Mouse (Mus musculus) macrophage (primary cell): ENCODE measurements around the gene Zbtb40. TPM values are rescaled to one million over a fixed set of nuclear protein-coding genes. Genes with fewer than 3 reads are reported as not detected.

Experiments
- H3K27ac ChIP-seq: fragments of 350-480 bp; formaldehyde crosslinking; 2 replicates; pipeline ENCODE4 v1.9.0; 2021
- H3K36me3 ChIP-seq: fragments of 350-480 bp; formaldehyde crosslinking; 2 replicates; pipeline ENCODE4 v1.9.0; 2021; ENCODE audit errors: inconsistent target
- H3K4me3 ChIP-seq: fragments of 350-480 bp; formaldehyde crosslinking; 2 replicates; pipeline ENCODE4 v1.9.0; 2021; ENCODE audit errors: inconsistent target
- H3K79me2 ChIP-seq: fragments of 350-480 bp; formaldehyde crosslinking; 2 replicates; pipeline ENCODE4 v1.9.0; 2021; ENCODE audit errors: inconsistent target
- WGBS: methylation state at CpG from one replicate; pipeline ENCODE4 v1.1.7; 2026; ENCODE audit warnings: inconsistent platforms; ENCODE audit not compliant: missing documents; 5-methylcytosine and 5-hydroxymethylcytosine counted together
- polyA plus RNA-seq: library from polyadenylated mRNA; stranded (reverse); fragments of 250-400 nt; gene quantifications from 3 replicates; pipeline ENCODE4 v1.2.4, GENCODE M21; 2018; ENCODE audit warnings: inconsistent platforms

The Zbtb40 gene
- polyA plus RNA-seq, 1 experiment from 2014 or later = 2.4 TPM

DNA sequence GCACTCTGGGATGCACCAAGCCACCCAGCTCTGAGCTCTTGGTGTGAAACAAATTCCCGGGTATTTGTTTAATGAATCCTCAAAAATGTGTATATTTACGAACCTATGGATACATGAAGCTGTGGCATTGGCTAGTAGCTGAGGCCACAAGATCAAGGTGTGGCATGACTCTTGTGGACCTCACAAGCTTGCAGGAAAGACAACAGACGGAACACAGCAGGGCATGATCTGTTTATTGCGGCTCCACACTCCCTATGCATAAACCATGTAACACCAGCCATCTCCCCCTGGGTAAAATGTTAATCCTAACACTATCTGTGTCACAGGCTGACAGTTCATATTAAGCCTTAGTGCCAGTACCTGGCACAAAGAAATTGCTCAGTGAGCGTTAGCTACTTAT, 2.5 kb downstream of the Zbtb40 start:
- Histone ChIP-seq H3K4me3 (no peak overlapping the region), H3K79me2 (peaks cover 60% of the 10 kb centered on the region; the same call in 1 of the 2 replicates), H3K27ac (no peak overlapping the region), H3K36me3 (no peaks in the 10 kb centered on the region)
- WGBS = 97% methylated on average over 5 of the region's 5 CpGs

DNA sequence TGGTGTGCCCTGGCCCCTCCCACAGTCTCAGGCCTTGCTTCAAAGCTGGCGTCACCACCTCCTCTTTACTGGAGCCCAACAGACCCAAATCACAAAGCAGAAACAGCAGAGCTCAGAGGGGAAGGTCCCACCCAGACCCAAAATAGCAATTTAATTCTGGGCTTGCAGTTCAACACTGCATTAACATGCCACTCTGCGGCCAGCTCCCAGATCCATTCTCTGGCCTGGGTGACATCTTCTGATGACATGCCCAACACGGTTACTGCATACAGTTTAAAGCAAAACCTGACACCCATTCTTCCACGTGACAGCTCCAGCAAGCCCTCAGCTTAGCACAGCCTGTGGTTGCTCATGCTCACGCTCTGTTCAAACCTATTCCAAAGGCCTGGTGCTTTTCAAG, 4.1 kb downstream of the Zbtb40 start:
- no peak overlapping the region for H3K4me3 ChIP-seq
- no peaks in the 10 kb centered on the region for H3K36me3 ChIP-seq
- no peak overlapping the region for H3K27ac ChIP-seq
- WGBS = 94% methylated on average over 5 of the region's 5 CpGs
- peaks cover 76% of the 10 kb centered on the region; the same call in 1 of the 2 replicates for H3K79me2 ChIP-seq

DNA sequence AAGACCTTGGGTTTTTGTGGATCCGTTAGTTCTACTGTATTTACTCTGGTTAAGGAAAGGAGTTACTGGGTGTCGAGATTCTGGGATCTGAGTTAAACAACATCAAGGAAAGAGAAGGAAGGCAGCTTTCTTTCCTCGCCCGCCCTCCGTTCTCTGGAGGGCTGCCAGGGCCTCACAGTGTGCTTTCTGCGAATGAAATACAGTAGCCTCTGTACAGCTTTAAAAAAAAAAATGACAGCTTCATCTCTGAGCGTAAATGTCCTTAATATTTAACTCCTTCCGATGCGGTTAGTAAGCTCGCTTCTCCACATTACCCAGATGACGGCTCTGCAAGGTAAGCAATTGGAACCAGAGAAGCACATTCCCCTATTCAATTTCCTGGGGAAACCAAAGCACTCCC, 4.8 kb downstream of the Zbtb40 start:
- Histone ChIP-seq H3K4me3 (no peak overlapping the region), H3K36me3 (no peaks in the 10 kb centered on the region), H3K27ac (no peak overlapping the region), H3K79me2 (peaks cover 82% of the 10 kb centered on the region; the same call in 1 of the 2 replicates)
- WGBS = 94% methylated on average over 11 of the region's 11 CpGs

DNA sequence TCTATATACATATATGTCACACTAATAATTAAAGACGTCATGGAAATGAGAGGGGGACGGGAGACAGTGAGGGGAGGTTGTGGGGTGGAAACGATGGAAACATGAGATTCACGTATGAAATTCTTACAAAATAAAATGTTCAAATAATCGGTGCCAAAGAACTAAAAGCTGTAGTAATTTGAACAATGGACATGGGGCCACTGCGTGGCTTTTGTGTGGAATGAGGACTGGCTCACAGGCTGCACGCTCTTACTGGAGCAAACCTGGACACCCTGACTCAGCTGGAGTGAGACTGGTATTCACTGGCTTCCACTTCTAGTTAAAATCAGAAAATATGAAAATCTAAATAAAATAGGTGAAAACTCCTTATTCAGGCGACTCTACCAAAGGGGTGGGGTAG, 6.6 kb downstream of the Zbtb40 start:
- Histone ChIP-seq H3K79me2 (peaks cover 90% of the 10 kb centered on the region; the same call in 1 of the 2 replicates), H3K36me3 (no peaks in the 10 kb centered on the region), H3K4me3 (no peak overlapping the region), H3K27ac (no peak overlapping the region)
- WGBS = 96% methylated on average over 8 of the region's 8 CpGs

DNA sequence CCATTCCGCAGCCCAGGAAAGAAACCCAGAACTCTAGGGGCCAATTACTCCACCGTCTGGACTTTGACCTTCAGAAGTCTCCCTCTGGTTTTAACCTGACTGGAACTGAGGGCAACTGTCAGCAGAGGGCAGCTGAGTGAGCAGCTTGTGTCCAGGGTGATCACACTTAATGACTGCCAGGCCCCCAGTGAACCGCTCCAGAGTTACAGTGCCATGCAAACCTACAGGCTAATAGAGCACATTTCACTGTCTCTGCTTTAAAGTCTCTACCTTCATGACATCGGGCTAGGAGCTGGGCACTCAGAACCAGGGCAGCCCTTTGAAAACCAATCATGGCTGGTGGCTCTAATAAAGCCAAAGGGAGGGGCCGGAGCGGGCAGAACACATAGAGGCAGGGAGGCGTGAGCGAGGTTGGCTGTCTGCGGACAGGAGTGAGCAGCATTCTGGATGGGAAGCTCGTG, 7.4 kb downstream of the Zbtb40 start:
- Histone ChIP-seq H3K4me3 (no peak overlapping the region), H3K79me2 (peaks cover 90% of the 10 kb centered on the region; the same call in 1 of the 2 replicates), H3K36me3 (no peaks in the 10 kb centered on the region), H3K27ac (no peak overlapping the region)
- WGBS = 94% methylated on average over 10 of the region's 10 CpGs

DNA sequence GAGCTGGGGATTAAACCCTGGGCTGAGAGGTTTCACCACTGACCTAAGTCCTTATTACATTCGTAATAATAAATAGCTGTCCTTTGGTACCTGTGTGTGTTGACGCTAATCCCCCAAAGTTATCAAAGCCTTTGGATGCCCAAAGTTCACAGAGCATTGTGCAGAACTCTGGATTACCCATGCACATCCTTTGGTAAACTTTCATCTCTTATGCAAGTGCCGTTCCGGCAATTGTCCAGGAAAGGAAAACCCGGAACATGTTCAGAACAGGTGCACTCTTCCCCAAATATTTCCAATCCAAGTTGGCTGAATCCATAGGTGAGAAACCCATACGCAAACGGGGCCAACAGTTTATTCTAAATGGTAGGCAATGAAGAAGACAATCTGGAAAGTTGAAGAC, 9.2 kb downstream of the Zbtb40 start:
- WGBS = 94% methylated on average over 7 of the region's 7 CpGs
- H3K27ac ChIP-seq = no peak overlapping the region
- H3K79me2 ChIP-seq = peaks cover 80% of the 10 kb centered on the region; the same call in 1 of the 2 replicates
- H3K4me3 ChIP-seq = no peak overlapping the region
- H3K36me3 ChIP-seq = no peaks in the 10 kb centered on the region

DNA sequence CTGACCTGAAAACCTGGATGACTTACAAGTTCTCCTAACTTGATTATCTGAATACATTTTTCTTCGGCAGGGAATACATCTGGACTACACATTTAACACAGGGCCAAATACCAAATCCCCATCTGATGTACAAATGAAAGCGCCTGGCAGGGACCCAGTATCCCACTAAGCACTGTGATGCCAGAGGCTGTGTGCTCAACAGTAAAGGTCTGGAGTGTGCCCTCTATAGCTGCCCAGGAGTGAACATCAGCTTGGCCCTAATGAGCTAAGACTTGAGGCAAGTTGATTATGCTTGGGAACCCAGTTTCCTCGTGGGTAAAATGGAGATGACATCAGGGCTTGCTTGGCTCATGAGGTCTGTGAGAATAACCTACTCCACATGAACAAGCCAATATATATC, 10.1 kb downstream of the Zbtb40 start:
- Histone ChIP-seq H3K79me2 (peaks cover 72% of the 10 kb centered on the region; the same call in 1 of the 2 replicates), H3K27ac (no peak overlapping the region), H3K4me3 (no peak overlapping the region), H3K36me3 (no peaks in the 10 kb centered on the region)
- 89% methylated on average over 3 of the region's 3 CpGs for WGBS

DNA sequence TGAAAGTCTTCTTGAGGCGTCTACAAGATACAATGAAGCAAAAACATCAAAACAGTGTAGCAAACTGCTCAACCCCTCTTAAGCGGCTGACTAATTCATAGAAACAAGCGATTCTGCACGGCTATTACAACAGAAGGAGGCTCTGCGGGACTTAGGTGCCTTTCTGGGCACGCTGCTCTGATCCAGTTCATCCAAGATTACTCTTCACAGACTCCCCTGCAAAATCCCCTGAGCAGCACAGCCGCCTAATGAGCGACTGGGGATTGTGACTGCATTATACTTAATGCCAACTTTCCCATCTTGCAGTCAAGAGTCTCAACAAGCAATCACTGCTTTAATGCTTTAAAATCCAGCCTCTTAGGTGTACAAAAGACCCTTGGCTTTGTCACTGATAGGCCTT, 10.5 kb downstream of the Zbtb40 start:
- Histone ChIP-seq H3K79me2 (peaks cover 68% of the 10 kb centered on the region; the same call in 1 of the 2 replicates), H3K27ac (no peak overlapping the region), H3K36me3 (no peaks in the 10 kb centered on the region), H3K4me3 (no peak overlapping the region)
- 94% methylated on average over 8 of the region's 8 CpGs for WGBS

DNA sequence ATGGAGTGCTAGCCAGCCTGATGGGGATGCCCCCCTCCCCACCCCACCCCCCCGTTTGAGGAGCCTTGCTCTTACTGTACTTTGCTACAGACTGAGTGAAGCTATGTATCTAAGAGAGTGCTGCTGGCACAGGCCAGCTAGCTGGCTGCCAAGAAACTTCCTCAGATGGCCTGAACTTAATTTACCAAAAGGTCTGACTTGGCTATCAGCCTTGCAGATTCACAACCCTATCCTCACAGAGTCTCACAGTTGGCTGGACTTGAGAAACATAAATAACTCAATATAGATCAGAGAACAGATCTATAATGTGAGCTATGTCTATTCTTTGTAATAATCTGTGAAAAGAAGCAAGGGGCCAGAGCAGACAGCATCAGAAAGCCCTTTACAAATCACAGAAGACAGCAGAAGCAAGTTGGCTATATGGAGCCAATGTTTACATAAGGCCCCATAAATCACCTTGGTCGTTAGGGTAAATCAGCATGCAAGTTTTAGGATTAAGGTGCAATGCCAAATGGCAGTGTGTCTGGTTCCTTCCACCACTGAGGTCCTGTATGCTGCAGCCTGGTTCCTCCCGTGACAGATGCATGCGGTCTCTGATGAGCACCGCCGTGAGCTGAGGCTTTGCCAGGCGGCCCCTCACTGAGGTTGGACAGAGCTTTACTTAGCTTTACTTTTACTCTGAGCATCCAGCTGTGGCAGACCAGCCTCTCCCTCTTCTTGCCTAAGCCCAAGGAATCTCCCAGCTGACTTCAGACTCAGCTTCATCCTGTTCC, 15.3 kb downstream of the Zbtb40 start:
- 84% methylated on average over 7 of the region's 7 CpGs for WGBS
- Histone ChIP-seq H3K36me3 (no peaks in the 10 kb centered on the region), H3K4me3 (no peak overlapping the region), H3K79me2 (peaks cover 25% of the 10 kb centered on the region; the same call in 1 of the 2 replicates), H3K27ac (no peak overlapping the region)

DNA sequence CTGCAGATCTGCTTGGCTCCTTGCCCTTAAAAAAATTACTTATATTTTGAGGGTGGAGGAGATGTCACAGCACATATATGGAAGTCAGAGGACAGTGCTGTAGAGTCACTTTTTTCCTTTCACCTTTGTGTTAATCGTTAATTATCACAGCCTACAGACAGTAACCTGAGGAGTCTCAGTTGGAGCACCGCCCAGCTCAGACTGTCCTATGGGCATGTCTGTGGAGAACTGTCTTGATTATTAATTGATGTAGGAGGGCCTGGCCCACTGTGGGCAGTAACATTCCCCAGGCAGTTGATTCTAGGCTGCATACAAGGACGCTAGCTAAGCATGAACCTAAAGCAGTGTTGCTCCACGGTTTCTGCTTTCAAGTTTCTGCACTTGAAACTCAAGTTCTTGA, 16.1 kb downstream of the Zbtb40 start:
- H3K27ac ChIP-seq = no peak overlapping the region
- no peak overlapping the region for H3K4me3 ChIP-seq
- no peaks in the 10 kb centered on the region for H3K36me3 ChIP-seq
- peaks cover 23% of the 10 kb centered on the region; the same call in 1 of the 2 replicates for H3K79me2 ChIP-seq
- WGBS = 92% methylated on average over 4 of the region's 4 CpGs

DNA sequence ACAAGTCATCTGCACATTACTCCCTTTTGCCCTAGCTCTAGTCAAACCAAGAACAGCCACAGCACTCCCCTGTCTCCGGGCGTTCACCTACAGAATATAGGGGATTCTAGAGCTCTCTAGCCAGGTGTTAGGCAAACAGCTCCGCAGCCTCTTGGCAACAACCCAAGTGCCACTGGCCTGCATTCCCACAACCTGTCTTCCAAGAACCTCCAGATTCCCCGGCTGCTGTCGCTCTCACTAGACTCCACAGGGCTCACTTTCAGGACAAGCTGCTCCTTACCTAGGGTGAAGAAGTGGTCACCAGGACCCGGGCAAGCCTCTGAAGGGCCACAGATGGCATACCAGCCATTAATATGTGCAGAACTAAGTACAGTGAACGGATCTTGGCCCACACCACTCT, 17.3 kb downstream of the Zbtb40 start:
- WGBS = 93% methylated on average over 7 of the region's 7 CpGs
- no peak overlapping the region for H3K4me3 ChIP-seq
- H3K79me2 ChIP-seq = peaks cover 16% of the 10 kb centered on the region; the same call in 1 of the 2 replicates
- no peaks in the 10 kb centered on the region for H3K36me3 ChIP-seq
- no peak overlapping the region for H3K27ac ChIP-seq

DNA sequence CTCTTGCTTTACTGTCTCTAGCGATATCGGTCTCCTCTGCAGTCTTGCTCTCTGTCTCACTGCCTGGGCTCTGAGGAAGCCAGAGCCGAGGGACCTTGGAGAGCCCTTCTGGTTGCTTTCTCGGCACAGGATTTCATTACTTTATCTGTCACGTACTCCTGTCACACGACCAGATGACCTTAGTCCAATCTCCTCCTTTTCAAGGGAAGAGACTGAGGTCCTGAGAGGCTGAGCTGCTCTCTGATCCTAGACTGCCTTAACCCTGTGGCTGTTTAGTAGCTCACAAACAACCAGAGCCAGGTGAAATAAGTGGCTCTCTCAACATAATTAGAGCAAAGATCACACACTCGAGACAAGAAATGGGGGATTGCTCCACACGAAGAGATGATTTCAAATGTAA, 19.3 kb downstream of the Zbtb40 start:
- Histone ChIP-seq H3K36me3 (no peaks in the 10 kb centered on the region), H3K27ac (no peak overlapping the region), H3K4me3 (no peak overlapping the region), H3K79me2 (peaks cover 13% of the 10 kb centered on the region; the same call in 1 of the 2 replicates)
- 91% methylated on average over 8 of the region's 8 CpGs for WGBS

DNA sequence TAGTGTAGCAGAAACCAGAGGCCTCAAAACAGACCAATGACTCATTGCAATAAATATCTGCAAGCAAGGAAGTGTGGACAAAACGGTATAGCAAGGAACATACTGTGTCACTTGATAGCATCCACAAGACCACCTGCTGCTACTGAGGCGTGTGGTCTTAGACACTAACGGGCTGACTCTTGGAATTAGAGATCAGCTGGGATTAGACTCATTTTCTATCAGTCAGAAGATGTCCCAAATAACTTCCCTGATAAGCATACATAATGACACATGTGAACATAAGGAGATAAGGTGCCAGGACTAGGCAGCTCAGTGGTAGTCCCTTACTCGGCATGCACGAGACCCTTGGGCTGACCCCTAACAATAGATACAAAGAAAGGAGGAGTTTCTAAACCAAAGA, 21.6 kb downstream of the Zbtb40 start:
- no peak overlapping the region for H3K27ac ChIP-seq
- WGBS = 91% methylated on average over 5 of the region's 5 CpGs
- H3K79me2 ChIP-seq = peaks cover 13% of the 10 kb centered on the region; the same call in 1 of the 2 replicates
- H3K36me3 ChIP-seq = no peaks in the 10 kb centered on the region
- no peak overlapping the region for H3K4me3 ChIP-seq

DNA sequence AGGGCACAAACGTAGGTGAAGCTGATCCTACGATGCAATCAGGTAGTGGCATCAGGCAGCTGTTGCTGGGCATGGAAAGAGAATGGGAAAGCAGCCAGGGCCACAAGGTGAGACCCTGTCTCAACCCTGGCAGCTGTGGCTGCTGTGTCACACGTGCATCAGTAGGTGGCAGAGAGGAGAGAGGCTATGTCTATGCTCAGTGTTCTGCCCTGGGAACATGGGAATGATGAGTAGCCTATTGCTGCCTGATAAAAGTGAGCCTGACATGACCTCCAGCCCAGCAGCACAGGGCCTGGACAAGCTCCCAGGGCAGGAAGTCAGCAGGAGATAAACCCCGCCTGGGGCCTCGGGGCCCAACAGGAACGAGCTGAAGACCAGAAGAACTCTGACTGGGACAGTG, 23.0 kb downstream of the Zbtb40 start:
- Histone ChIP-seq H3K79me2 (peaks cover 10% of the 10 kb centered on the region; the same call in 1 of the 2 replicates), H3K4me3 (no peak overlapping the region), H3K27ac (no peak overlapping the region), H3K36me3 (no peaks in the 10 kb centered on the region)
- WGBS = 76% methylated on average over 6 of the region's 6 CpGs

DNA sequence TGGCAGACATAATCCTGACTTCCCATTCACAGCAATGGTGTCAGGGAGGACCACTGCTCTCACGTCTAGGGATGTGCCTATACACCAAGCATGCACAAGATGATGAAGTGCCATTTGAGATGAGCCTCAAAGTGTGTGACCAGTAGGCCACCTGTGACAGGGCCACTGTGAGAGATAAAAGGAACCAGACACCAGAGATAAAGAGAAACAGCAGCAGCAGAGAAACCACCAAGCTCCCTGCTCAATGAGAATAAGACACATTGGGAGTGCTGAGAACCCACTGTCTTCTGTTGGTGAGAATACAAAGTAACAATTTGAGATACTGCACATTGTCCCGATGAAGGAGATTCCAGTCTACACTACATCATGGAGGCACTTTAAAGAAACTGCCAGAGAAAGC, 23.5 kb downstream of the Zbtb40 start:
- 97% methylated on average over 2 of the region's 2 CpGs for WGBS
- Histone ChIP-seq H3K4me3 (no peak overlapping the region), H3K27ac (no peak overlapping the region), H3K36me3 (no peaks in the 10 kb centered on the region), H3K79me2 (peaks cover 10% of the 10 kb centered on the region; the same call in 1 of the 2 replicates)
